Mouse (Mus musculus): ENCODE measurements around the gene Pycr2.
"Not testable (repeated sequence)": the region's sequence is repeated elsewhere in the genome, so short reads cannot be mapped to it uniquely, and the experiment has no call there.

Gene Pycr2

DNA sequence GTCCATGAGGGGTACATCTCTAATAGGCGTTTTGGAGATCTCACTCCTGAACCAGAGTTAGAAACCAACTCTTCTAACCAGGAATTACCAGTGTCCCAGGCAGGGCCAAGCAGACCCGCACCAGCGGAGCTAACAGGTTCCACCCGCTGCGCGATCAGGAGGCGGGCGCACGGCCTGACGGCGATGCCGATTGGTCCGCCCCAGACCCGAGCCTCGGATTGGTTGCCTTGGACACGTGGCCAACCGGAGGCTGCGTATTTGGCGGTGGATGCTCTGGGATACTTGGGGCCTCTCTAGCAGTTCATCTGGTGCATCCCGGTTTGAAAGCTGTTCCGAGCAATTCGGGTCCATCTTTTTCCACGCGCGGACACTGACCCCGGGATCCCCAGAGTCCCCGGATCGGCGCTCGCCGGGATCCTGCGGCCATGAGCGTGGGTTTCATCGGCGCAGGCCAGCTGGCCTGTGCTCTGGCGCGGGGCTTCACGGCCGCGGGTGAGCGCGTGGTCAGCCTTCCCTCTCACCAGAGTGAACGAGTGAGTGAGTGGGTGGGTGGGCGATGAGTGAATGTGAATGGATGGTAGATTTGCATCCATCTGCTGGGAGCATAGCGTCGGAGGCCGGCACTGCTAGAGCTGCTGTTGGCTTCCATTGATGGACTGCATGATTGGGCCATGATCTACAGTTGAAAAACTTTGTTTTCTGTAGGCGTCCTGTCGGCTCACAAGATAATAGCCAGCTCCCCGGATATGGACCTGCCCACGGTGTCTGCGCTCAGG is at the start of gene Pycr2:
Gene Pycr2 (plus strand): TSS at position 255 of the 776 bp plus-strand sequence.
- DNase-seq (ENCODE audit: low spot score), result peak; percentile 94

DNA sequence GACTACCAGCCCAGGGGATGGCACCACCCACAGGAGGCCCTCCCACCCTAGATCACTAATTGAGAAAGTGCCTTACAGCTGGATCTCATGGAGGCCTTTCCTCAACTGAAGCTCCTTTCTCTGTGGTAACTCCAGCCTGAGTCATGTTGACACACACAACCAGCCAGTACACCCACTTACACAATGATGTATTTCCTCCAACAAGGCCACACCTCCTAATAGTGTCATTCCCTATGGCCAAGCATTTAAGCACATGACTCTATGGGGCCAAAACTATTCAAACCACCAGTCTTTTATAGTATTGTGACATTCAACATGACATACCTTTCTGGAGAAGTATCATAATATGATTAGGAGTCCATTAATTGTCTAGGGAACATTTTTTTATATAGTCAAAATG is 45.3 kb upstream of the Pycr2 start:
- DNase-seq (ENCODE audit: low spot score), result no peak

DNA sequence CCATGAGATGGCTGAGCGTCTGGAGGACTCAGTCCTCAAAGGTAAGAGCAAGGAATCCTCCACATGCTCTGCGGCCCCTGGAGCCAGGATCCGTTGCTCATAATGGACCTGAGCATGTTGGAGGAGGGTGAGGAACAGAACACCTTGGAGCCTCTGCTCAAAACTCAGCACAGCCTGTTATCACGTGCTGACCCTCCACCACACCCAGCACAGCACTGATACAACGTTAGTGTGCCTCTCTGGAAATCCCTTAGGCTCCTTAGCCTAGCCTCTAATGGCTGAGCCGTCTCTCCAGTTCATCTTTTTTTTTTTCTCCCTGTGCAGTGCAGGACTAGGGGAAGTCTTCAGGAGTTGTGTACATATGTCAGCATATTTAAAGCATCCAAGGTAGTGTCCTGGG is 44.1 kb upstream of the Pycr2 start:
- no peak for DNase-seq (ENCODE audit: low spot score)

DNA sequence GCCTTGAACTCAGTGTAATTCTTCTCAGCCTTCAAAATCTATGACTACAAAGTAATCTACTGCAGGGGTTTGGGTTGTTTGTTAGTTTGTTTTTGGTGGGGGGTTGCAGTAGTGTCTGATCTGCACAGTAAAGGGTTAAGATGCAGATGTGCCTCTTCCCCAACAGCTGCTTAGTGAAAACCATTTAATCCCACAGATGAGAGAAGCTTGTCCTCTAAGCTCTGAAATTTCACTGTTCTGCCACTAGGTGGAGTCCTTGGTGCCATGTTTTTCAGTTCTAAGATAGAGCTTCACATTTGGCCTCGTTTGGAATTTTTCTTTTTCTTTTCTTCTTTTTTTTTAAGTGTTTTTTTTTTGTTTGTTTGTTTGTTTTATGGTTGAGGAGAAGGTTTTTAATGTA is 40.5 kb upstream of the Pycr2 start:
- DNase-seq (ENCODE audit: low spot score), result no peak

DNA sequence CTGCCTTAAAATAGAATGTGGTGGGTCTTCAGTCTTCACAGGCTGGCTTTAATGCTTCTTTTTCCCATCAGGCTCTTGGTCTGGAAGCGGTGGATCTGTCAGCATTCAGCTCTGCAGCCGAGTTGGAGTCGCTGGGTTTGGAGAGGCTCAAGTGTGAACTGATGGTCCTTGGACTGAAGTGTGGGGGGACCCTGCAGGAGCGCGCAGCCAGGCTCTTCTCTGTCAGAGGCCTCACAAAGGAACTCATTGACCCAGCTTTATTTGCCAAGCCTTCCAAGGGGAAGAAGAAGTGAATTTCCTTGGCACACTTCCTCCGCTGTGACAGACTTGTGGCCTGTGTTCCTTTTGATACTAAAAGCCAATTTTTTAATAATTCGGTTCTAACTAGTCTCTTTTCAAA is 38.1 kb upstream of the Pycr2 start:
- no peak for DNase-seq (ENCODE audit: low spot score)

DNA sequence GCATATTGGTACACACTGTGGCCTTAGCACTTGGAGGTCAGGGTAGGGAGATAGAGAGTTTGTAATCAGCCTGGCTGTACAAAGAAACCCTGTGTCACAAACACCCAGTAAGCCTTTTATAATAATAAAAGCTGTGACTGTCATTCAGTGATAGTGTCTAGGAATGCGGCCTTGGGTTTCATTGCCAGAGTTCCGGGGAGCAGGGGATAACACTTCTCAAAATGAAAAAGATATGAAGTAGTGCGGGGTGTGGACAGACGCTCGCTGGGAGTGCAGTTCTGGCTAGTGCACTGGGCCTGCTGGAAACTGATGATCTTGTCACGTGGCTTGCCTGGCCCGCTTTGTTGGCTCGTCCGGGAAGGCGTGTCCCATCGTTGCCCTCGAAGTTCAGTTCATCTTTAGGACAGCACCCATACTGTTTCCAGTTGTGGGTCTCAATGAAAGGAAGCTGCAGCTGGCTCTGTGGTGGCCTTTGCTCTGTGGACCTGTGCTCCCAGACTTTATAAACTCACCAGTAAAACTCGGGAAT is 33.9 kb upstream of the Pycr2 start:
- no peak for DNase-seq (ENCODE audit: low spot score)

DNA sequence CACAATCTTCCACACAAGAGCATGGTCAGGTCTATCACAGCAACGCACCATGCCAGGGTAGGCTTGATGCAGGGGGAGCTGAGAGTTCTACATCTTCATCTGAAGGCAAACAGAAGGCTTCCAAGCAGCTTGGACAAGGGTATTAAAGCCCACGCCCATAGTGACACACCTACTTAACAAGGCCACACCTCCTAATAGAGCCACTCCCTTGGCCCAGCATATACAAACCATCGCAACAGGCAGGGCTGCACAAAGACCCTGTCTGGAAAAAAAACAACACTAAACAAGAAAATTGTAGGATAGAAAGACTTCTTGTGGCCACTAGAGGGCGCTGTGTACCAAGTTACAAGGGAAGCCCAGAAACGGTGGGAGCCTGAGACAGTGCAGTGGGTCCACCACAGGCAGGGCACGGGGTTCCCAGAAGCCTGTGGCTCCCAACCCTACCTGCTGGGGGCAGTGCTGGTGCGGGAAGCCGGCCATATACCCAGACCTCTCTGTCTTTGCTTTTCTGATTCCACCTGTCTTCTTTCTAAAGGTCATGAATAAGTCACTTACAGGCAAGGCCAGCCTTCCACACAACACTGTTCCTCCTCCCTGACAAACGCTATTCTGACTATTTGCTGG is 30.1 kb upstream of the Pycr2 start:
- DNase-seq (ENCODE audit: low spot score), result peak; percentile 52

DNA sequence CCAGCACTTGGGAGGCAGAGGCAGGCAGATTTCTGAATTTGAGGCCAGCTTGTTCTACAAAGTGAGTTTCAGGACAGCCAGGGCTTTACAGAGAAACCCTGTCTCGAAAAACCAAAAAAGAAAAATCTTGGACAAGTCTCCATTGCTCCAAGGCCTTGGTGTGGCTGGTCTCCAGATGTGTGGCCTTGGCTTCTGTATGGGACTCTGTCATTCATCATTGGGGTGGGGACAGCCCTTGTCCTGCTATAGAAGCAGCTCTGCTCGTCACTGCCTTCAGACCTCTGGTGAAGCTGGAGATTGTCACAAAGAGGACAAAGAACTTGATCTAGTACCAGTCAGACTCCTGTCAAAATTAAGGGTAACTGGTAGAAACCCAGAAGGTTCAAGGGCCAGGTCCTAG is 29.5 kb upstream of the Pycr2 start:
- DNase-seq (ENCODE audit: low spot score), result no peak

DNA sequence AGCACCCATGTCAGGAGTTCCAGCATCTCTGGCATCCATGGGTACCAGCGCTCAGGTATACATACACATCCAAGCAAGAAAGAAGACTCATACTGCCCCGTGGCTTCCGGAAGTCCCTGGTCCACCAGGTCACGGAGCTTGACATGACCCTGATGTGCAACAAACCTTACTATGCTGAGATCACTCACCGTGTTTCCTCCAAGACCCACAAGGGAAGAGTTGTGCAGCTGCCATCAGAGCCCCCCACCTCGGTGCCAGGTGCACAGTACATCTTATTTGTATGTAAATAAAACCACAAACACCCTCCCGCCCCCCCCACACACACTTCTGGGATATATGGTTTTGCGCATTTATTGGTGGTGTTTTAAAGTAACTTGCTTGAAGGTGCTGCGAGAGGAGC is 29.0 kb upstream of the Pycr2 start:
- DNase-seq (ENCODE audit: low spot score), result no peak

DNA sequence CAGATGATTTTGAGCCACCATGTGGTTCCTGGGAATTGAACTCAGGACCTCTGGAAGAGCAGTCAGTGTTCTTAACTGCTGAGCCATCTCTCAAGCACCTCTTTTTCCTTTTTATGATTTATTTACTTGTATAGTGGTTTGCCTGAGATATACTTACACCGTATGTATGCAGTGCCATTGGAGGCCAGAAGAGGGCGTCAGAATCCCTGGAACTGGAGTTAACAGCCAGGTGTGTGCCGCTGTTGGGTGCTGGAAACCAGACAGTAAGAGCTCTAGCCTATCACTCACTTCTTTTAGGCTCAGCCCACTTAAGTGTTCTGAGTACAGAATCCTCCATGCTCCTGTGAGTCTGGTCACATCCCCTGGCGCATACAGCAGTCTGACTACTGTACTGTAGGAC is 26.6 kb upstream of the Pycr2 start:
- DNase-seq (ENCODE audit: low spot score), result no peak

DNA sequence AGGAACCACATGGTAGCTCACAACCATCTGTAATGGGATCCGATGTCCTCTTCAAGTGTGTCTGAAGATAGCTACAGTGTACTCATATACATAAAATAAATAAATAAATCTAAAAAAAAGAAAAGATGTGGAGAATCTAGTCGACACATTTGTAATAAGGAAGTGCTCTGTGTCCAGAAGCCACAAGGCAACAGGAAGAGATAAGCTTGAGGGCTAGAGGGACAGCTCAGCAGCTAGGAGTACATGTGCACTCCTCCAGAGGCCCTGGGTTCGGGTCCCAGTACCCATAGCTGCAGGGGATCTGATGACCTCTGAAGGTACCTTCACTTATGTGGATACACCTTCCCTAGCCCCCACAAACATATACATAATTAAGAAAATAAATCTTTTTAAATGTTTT is 22.3 kb upstream of the Pycr2 start:
- no peak for DNase-seq (ENCODE audit: low spot score)

DNA sequence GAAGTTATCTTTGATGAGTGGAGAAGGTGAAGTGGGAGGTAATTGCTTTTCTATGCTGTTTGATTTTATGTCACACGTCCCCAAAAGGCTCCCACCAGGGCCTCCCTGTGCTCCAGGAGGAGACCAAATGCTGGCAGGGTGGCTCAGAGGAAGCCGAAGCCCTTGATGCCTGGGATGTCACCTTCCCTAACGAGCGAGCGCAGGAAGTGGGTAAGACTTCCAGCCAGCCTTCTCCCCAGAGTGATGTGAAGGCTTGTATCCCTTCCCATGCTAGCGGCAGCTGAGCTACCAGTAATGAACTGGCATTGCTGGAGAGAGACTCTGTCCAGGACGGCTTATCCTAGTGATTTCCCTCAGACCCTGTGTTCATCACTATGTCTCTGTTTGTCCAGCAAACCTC is 20.4 kb upstream of the Pycr2 start:
- no peak for DNase-seq (ENCODE audit: low spot score)

DNA sequence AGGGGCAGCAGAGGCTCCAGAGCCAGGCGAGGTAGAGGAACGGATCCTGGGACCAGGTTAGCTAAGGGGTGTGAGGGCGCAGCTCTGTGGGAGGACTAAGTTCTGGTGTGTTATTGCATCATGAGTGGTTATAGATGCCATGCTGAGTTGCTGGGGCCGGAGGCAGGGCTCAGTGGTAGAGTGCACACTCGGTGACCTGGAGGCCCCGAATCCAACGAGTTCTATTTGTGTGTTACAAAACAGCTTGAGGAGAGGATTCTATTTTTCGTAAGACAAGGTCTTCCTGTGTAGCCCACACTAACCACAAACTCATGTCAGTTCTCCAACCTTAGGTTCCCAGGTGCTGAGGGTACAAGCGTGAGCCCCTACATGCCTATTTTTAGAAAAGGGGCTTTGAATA is 19.6 kb upstream of the Pycr2 start:
- no peak for DNase-seq (ENCODE audit: low spot score)

DNA sequence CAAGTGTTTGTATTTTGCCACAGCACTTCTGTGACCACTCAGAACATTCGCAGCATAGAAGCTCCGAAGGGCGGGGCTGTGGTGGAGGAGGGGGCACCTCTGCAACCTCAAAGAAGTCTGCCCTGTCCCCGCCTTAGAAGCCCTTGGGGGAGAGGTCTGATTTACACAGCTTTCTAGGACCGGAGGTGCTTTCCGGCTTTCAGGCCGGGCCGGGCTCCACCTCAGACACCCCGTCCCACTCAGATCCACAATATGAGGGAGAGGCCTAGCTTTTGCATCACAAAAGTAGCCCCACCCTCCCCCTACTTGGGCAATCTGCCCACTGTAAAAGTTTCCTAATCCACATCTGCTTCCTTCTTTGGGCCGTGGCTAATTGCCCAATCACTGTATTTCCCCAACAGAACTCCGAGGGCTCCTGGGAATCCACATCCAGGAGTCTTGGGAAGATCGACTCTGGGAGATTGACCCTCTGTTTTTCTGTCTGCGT is 15.5 kb upstream of the Pycr2 start:
- DNase-seq (ENCODE audit: low spot score), result no peak

DNA sequence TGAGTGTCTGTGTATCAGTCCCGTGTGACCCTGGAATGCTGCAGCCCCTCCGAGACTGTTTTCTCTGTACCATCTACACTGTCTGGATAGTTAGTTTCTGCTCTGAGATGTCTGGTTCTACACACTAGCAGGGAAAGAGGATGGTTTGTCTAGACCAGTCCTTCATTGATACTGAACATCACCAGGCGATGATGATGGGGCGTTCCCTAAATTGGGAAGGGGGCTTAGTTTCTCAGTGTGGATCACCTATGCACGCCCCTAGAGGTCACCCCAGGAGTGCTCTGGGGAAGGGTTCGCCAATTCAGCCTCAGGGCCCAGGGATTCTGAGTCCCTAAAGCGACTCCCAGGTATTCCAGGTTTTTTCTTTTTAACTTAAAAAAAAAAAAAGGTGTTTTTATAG is 14.9 kb upstream of the Pycr2 start:
- no peak for DNase-seq (ENCODE audit: low spot score)

DNA sequence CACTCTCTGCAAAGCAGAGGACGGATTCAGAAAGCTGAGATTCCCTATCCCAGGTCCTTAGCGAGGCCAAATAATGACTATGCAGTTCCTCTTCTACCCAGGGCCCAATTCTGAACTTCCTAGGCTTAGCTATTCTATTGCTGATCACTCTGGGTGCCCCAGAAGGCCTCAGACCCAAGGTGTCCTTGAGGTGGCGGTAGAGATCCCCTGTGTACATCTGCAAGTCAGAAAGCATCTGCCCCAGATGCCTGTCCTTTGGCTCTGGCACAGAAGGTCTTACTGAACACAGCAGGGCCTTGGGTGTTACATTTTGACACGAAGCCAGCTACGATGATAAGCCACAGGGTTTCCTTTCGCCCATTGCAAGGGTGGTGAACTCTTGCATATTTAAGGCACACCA is 14.3 kb upstream of the Pycr2 start:
- DNase-seq (ENCODE audit: low spot score), result no peak

DNA sequence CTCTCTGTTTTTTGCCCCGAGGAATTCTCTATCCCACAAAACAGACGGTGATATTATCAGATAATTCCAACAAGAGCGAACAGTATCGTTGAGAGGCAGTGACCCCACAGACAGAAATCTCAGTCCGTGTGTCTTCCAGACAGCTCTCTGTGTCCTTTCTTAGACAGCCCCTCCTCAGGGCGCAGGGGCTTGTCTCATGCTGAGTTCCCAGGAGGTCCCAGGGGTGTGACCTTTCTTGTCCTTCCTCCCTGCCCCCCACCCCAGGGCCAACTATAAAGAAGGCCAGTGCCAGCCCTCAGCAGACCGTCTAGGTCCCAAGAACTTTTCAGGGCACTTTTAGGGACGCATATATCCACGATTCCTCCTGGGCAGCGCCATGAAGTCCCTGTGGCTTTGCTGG is 11.3 kb upstream of the Pycr2 start, which contains the start of gene Lefty2:
Gene Lefty2 (plus strand): TSS at position 301 of the 400 bp plus-strand sequence.
- no peak for DNase-seq (ENCODE audit: low spot score)

DNA sequence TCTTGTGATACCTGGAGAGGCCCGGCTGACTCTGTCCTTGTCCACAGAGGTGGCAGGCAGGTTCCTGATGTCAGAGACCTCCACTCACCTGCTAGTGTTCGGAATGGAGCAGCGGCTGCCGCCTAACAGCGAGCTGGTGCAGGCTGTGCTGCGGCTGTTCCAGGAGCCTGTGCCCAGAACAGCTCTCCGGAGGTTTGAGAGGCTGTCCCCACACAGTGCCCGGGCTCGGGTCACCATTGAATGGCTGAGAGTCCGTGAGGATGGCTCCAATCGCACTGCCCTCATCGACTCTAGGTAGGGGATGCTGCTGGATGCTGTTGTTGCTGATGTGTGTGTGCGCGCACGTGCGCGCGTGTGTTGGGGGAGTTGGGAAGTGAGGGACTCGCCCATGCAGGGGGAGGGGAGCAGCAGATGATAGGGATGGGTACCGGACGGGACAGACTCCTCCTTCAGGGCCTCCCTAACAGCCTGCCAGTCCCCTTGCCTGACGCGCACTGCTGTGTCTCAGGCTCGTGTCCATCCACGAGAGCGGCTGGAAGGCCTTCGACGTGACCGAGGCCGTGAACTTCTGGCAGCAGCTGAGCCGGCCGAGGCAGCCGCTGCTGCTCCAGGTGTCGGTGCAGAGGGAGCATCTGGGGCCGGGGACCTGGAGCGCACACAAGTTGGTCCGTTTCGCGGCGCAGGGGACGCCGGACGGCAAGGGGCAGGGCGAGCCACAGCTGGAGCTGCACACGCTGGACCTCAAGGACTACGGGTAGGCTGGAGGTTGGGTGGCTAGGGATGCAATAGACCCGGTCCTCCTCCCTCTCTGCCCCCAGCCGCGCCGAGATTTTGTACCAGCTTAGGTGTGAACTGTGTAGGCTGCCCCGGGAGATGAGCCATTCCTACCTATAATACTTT is 9.8 kb upstream of the Pycr2 start:
- DNase-seq (ENCODE audit: low spot score), result not testable (repeated sequence)

DNA sequence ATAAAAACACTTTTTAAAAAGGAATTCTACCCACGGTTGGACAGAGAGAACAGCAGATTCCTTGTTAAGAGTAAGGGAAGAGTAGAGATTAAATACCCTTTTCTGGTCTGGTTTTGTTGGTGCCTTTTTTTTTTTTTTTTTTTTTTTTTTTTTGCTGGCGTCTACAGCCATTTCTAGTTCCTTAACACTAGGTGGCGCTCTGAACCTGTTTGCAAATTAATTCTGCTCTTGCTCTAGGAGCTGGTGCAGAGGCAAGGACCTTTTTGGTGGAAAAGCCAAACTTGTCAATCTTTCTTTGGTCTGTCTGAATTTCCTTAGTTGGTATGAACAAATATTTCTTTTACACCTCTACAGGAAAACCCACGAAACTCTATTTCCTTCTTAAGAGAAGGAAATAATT is 3.0 kb upstream of the Pycr2 start:
- DNase-seq (ENCODE audit: low spot score), result no peak

DNA sequence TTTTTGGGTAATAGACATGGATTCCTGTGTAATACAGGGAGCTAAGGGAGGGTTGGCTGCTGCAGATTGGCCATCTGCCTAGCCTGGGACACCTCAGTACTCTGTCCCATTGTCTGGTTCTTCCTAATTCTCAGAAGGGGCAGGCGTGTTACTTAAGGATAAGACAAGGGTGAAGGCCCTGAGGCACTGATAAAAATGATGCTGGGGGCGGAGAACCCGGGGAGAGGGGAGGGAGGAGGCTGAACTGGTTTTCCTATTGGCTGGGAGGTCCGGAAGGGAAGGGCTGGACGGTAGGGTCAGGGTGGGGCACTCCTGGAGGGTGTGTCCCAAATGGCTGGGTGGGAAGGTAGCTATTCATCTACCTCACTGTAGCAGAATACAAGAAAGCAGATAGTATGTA is 1.2 kb upstream of the Pycr2 start:
- peak; percentile 51 for DNase-seq (ENCODE audit: low spot score)

DNA sequence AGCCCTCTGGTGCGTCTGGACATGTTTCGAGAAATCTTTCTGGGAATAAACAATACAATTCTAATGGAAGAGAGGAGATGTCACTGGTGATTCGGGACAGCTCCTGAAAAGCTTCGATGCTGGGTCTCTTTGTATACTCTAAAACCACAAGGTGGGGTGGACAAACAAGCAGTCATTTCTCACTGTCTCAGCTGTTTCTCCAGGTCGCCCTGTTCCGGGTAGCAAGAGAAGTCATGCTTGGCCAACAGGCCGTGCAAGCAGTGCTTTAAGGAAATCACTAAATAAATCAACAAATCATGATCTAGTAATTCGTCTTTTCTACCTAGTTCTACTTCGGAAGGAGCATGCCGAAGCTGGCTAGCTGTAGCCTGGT is 441 bp upstream of the Pycr2 start:
- DNase-seq (ENCODE audit: low spot score), result no peak

DNA sequence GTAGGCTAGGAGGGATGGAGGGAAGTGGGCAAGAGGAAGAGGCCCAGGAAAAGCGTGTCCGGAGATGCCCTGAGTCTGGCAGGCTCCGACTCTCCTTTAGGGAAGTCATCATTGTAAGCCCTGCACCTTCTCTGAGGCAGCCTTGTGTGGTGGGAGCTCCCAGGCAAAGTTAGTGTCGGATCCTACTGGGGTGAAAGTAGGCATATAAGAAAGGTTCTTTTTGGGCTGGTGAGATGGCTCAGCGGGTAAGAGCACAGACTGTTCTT is 655 bp downstream of the Pycr2 start:
- DNase-seq (ENCODE audit: low spot score), result no peak

DNA sequence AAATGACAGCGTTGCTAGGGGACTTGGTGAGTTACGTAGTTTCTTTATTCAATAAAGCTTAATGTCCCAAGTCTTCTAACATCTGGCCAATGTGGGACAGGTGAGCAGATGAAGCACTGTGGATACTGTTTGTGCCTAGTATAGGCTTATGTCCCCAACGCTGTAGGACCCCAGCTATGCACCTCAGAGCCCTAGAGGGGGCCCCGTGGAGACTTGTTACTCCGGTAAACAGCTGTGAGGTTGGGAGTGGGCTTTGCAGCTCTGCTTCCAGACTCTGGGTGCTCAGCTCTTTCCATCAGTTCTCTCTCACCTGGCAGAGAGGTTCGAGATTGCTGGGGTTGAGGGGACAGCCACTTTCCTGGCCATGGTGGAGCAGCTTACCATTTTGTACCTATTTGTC is 1.2 kb downstream of the Pycr2 start:
- DNase-seq (ENCODE audit: low spot score), result no peak
